Mouse (Mus musculus): ENCODE data around the gene Tmub1. TPM values are rescaled to one million over a fixed set of nuclear protein-coding genes. Genes with fewer than 3 reads are reported as not detected.

Gene Tmub1
- polyA plus RNA-seq, 1 experiment from 2014 or later: 20.3 TPM

- Histone ChIP-seq H3K36me3 (ENCODE audit: control insufficient read depth, insufficient read depth) (no peaks in the 10 kb centered on the region), H3K4me1 (ENCODE audit: control insufficient read depth, insufficient read depth, low read length) (no peaks in the 10 kb centered on the region; the same call in 1 of the 2 replicates), H3K27me3 (ENCODE audit: control insufficient read depth, insufficient read depth, low read length) (no peaks in the 10 kb centered on the region), H3K27ac (ENCODE audit: low read length) (no peak overlapping the region), H3K4me3 (ENCODE audit: low read length) (no peak overlapping the region), H3K9ac (ENCODE audit: low read length) (no peak overlapping the region), H3K4me2 (ENCODE audit: low read depth, low read length) (no peak overlapping the region), H3K9me3 (replicated peaks; ENCODE audit: control insufficient read depth, low read length) (no peaks in the 10 kb centered on the region)
- 56% methylated on average over 12 of the region's 12 CpGs for WGBS
- ATAC-seq (replicated peaks; ENCODE audit: extremely low read depth, insufficient read depth, low FRiP score): no peak
These were observed 19.1 kb upstream of the Tmub1 start for GRCm38 (mm10) chr5:24466762-24467161.

GRCm38 (mm10) chr5:24455613-24456012, 8.0 kb upstream of the Tmub1 start:
- ATAC-seq (replicated peaks; ENCODE audit: extremely low read depth, insufficient read depth, low FRiP score): no peak
- Histone ChIP-seq H3K4me3 (ENCODE audit: low read length) (no peak overlapping the region), H3K27me3 (ENCODE audit: control insufficient read depth, insufficient read depth, low read length) (no peaks in the 10 kb centered on the region), H3K9me3 (replicated peaks; ENCODE audit: control insufficient read depth, low read length) (no peaks in the 10 kb centered on the region), H3K4me2 (ENCODE audit: low read depth, low read length) (no peak overlapping the region), H3K4me1 (ENCODE audit: control insufficient read depth, insufficient read depth, low read length) (peaks cover 32% of the 10 kb centered on the region), H3K36me3 (ENCODE audit: control insufficient read depth, insufficient read depth) (no peaks in the 10 kb centered on the region; the same call in 1 of the 2 replicates), H3K27ac (ENCODE audit: low read length) (peak overlapping the region; percentile 71), H3K9ac (ENCODE audit: low read length) (0 out of 2 replicates have a peak overlapping the region, but pooled peaks have one; percentile 0)
- WGBS: 67% methylated on average over 7 of the region's 7 CpGs

DNA sequence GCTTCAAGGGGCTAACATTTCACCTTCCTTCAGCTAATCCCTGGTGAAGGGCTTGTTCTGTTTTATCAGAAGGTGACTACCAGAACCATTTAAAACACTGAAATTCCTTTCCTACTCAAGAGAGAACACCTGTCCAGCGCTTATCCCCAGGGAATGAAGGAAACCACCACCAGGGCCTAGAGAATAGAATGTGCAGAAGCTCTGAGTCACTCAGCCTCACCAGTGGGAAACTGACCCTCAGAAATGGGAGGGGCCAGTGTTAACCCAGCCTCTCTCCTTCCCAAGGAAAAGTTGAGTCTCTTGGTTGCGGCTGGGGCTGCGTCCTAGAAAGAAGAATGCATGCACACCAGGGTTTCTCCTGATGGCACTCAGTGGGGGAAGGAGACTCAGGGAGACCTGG, 7.4 kb upstream of the Tmub1 start:
- no peak overlapping the region for H3K4me3 ChIP-seq (ENCODE audit: low read length)
- no peak for ATAC-seq (replicated peaks; ENCODE audit: extremely low read depth, insufficient read depth, low FRiP score)

DNA sequence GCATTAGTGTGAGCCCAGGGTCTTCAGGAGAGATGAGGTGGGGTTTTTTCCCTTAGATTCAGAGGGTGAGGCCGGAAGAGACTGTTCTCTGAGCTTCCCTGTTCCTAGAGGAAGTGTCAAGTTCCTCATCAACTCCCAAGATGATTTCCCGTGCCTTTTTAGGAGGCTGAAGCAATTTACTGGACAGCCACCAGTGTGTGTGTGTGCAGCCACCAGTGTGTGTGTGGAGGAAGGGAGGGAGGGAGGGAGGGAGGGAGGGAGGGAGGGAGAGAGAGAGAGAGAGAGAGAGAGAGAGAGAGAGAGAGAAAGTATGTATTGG, 6.3 kb upstream of the Tmub1 start:
- peak overlapping the region; percentile 97 for H3K4me2 ChIP-seq (ENCODE audit: low read depth, low read length)
- ATAC-seq (replicated peaks; ENCODE audit: extremely low read depth, insufficient read depth, low FRiP score): no peak
- peaks cover 32% of the 10 kb centered on the region for H3K4me1 ChIP-seq (ENCODE audit: control insufficient read depth, insufficient read depth, low read length)
- no peaks in the 10 kb centered on the region; the same call in 1 of the 2 replicates for H3K36me3 ChIP-seq (ENCODE audit: control insufficient read depth, insufficient read depth)
- peak overlapping the region; percentile 95 for H3K4me3 ChIP-seq (ENCODE audit: low read length)
- peak overlapping the region; percentile 93 for H3K27ac ChIP-seq (ENCODE audit: low read length)
- WGBS: 27% methylated on average over 2 of the region's 2 CpGs
- H3K9me3 ChIP-seq (replicated peaks; ENCODE audit: control insufficient read depth, low read length): no peaks in the 10 kb centered on the region
- no peaks in the 10 kb centered on the region for H3K27me3 ChIP-seq (ENCODE audit: control insufficient read depth, insufficient read depth, low read length)
- peak overlapping the region; percentile 97; the same call in 1 of the 2 replicates for H3K9ac ChIP-seq (ENCODE audit: low read length)

More for the DNA sequence above, 7.4 kb upstream of the Tmub1 start:
- H3K4me2 ChIP-seq (ENCODE audit: low read depth, low read length): peak overlapping the region; percentile 25; the same call in 1 of the 2 replicates
- peaks cover 32% of the 10 kb centered on the region for H3K4me1 ChIP-seq (ENCODE audit: control insufficient read depth, insufficient read depth, low read length)
- 63% methylated on average over 3 of the region's 3 CpGs for WGBS
- H3K9me3 ChIP-seq (replicated peaks; ENCODE audit: control insufficient read depth, low read length): no peaks in the 10 kb centered on the region
- H3K36me3 ChIP-seq (ENCODE audit: control insufficient read depth, insufficient read depth): no peaks in the 10 kb centered on the region; the same call in 1 of the 2 replicates
- no peaks in the 10 kb centered on the region for H3K27me3 ChIP-seq (ENCODE audit: control insufficient read depth, insufficient read depth, low read length)
- peak overlapping the region; percentile 71 for H3K27ac ChIP-seq (ENCODE audit: low read length)
- peak overlapping the region; percentile 21; the same call in 1 of the 2 replicates for H3K9ac ChIP-seq (ENCODE audit: low read length)

DNA sequence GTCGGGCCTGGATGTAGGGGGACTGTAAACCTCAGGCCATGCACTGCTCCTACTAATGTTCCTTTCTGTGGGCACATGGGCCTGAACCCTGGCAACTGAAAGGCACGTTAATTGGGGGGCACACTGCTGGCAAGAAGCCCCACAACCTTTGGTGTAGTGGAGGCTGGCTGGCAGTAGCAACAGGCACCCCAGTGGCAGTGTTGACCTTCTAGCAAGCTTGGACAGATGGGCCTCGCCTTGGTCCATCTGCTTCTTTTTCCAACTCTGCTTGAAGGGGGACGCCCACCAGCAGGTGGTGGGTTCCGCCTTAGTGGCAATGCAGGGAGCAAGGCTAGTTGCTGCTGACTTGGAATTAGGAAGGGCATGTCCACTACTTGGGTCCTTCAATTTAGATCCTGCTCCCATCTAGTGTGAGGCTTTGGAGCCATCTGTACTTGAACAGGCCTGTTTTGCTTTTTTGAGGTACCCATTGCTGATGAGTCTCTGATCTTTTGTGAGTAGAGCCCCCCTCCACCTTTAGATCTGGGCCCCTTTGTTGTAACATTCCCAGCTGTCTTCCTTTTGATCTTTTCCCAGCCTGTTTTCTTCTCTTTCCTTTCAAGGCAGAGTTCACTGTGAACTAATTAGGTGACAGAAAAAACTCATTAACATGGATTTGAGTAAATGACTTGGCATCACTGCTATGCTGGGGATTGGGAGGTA, 5.8 kb upstream of the Tmub1 start:
- peak overlapping the region; percentile 97 for H3K9ac ChIP-seq (ENCODE audit: low read length)
- no peak for ATAC-seq (replicated peaks; ENCODE audit: extremely low read depth, insufficient read depth, low FRiP score)
- H3K27me3 ChIP-seq (ENCODE audit: control insufficient read depth, insufficient read depth, low read length): no peaks in the 10 kb centered on the region
- peak overlapping the region; percentile 95 for H3K4me3 ChIP-seq (ENCODE audit: low read length)
- H3K9me3 ChIP-seq (replicated peaks; ENCODE audit: control insufficient read depth, low read length): no peaks in the 10 kb centered on the region
- WGBS: 19% methylated on average over 5 of the region's 5 CpGs
- peak overlapping the region; percentile 93 for H3K27ac ChIP-seq (ENCODE audit: low read length)
- H3K36me3 ChIP-seq (ENCODE audit: control insufficient read depth, insufficient read depth): no peaks in the 10 kb centered on the region; the same call in 1 of the 2 replicates
- peaks cover 32% of the 10 kb centered on the region for H3K4me1 ChIP-seq (ENCODE audit: control insufficient read depth, insufficient read depth, low read length)
- H3K4me2 ChIP-seq (ENCODE audit: low read depth, low read length): peak overlapping the region; percentile 97

DNA sequence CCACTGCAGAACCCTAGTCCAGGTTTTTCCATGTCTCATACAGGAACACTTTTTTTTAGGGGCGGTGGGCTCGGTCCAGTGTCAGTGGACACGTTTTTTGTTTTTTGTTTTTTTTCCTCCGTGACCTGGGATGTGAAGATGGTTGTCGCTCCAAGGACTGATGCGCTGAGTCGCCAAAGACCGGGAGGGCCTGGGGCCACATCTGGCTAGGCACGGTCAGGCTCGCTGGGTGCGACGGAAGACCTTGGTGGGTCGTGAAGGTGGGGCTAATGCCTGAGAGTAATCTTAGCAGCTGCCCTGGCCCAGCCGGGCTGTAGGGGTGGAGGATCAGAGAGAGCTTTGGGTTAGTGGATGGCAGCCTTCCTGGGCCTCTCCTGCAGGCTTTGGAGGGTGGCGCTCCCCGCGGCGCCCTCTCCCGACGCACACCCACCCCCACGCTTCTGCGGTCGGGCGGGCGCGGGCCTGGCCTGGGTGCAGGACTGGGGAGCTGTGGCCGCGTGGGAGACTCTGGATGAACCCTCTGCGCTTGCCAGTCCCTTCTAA, 5.1 kb upstream of the Tmub1 start:
- H3K36me3 ChIP-seq (ENCODE audit: control insufficient read depth, insufficient read depth): no peaks in the 10 kb centered on the region; the same call in 1 of the 2 replicates
- peak overlapping the region; percentile 97 for H3K9ac ChIP-seq (ENCODE audit: low read length)
- H3K4me2 ChIP-seq (ENCODE audit: low read depth, low read length): peak overlapping the region; percentile 97
- ATAC-seq (replicated peaks; ENCODE audit: extremely low read depth, insufficient read depth, low FRiP score): no peak
- H3K4me3 ChIP-seq (ENCODE audit: low read length): peak overlapping the region; percentile 95
- peak overlapping the region; percentile 93 for H3K27ac ChIP-seq (ENCODE audit: low read length)
- no peaks in the 10 kb centered on the region for H3K9me3 ChIP-seq (replicated peaks; ENCODE audit: control insufficient read depth, low read length)
- no peaks in the 10 kb centered on the region for H3K27me3 ChIP-seq (ENCODE audit: control insufficient read depth, insufficient read depth, low read length)
- peaks cover 36% of the 10 kb centered on the region for H3K4me1 ChIP-seq (ENCODE audit: control insufficient read depth, insufficient read depth, low read length)
- 1% methylated on average over 29 of the region's 29 CpGs for WGBS

DNA sequence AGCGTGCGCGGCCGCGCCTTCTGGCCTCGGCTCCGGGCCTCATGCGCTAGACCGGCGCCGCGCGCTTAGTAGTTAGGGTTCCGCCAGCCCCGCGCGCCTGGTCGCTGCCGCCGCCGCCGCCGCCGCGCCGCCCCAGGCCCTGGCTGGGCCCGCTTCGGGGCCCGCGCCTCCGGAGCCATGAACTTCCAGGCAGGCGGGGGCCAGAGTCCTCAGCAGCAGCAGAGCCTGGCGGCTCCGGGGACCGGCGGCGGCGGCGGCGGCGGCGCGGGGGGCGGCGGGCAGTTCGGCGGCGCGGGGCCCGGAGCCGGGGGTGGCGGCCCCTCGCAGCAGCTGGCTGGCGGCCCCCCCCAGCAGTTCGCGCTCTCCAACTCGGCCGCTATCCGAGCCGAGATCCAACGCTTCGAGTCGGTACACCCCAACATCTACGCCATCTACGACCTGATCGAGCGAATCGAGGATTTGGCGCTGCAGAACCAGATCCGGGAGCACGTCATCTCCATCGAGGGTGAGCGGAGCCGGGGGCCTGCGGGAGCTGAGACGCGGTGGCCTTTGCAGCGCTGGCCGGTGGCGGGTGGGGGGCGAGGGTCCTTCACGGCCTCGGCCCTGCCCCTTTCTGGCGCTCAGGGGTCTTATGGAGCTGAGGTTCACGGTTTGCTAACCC, 4.5 kb upstream of the Tmub1 start, which contains the start of gene Agap3:
Gene Agap3, plus strand, starts transcription at position 148 of the 661 bp plus-strand sequence.
- H3K27ac ChIP-seq (ENCODE audit: low read length): peak within 1 kb of the TSS; percentile 93
- H3K27me3 ChIP-seq (ENCODE audit: control insufficient read depth, insufficient read depth, low read length): no peaks in the 10 kb centered on the region
- H3K36me3 ChIP-seq (ENCODE audit: control insufficient read depth, insufficient read depth): no peaks in the 10 kb centered on the region; the same call in 1 of the 2 replicates
- peak within 1 kb of the TSS; percentile 97 for H3K9ac ChIP-seq (ENCODE audit: low read length)
- peaks cover 41% of the 10 kb centered on the region for H3K4me1 ChIP-seq (ENCODE audit: control insufficient read depth, insufficient read depth, low read length)
- H3K4me2 ChIP-seq (ENCODE audit: low read depth, low read length): peak within 1 kb of the TSS; percentile 97
- 0% methylated on average over 63 of the region's 85 CpGs for WGBS
- peak within 1 kb of the TSS; percentile 95 for H3K4me3 ChIP-seq (ENCODE audit: low read length)
- ATAC-seq (replicated peaks; ENCODE audit: extremely low read depth, insufficient read depth, low FRiP score): peak; percentile 31
- no peaks in the 10 kb centered on the region for H3K9me3 ChIP-seq (replicated peaks; ENCODE audit: control insufficient read depth, low read length)

DNA sequence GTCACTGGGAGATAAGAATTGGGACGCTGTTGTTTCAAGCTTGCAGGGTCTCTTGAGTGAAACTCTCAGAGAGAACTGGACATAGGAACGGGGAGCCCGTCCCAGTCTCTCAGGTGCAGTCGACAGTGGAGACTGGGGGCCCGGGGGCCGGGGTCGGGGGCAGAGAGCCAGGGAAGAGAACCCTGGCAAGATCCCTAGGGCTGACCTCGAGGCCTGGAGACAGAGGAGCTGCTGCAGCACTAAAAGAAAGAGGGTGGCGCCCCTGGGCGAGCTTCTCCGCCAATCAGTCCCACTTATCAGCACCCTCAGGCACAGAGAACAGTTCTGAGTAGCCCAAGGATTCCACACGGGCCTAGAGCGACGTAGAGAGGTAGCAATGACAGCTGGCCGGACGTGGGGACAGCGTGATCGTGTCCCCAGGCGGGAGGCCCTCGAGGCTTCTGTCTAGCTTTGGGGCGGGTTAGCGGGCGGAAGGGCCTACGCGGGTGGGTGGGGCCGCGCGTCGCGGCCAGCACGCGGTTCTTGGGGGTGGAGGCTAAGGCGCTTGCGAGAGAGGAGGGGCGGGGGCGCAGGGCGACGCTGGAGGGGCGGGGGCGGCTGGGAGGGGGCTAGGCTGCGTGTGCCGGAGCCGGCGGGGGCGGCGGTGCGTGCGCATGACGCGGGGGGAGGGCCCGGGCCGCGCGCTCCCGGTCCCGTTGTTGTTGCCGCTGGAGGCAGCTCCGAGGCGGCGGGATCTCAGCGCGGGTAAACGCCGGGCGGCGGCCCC, 3.8 kb upstream of the Tmub1 start:
- Histone ChIP-seq H3K27ac (ENCODE audit: low read length) (peak overlapping the region; percentile 93), H3K9ac (ENCODE audit: low read length) (peak overlapping the region; percentile 97), H3K27me3 (ENCODE audit: control insufficient read depth, insufficient read depth, low read length) (no peaks in the 10 kb centered on the region), H3K4me1 (ENCODE audit: control insufficient read depth, insufficient read depth, low read length) (peaks cover 41% of the 10 kb centered on the region), H3K4me2 (ENCODE audit: low read depth, low read length) (peak overlapping the region; percentile 97), H3K9me3 (replicated peaks; ENCODE audit: control insufficient read depth, low read length) (no peaks in the 10 kb centered on the region), H3K4me3 (ENCODE audit: low read length) (peak overlapping the region; percentile 95), H3K36me3 (ENCODE audit: control insufficient read depth, insufficient read depth) (no peaks in the 10 kb centered on the region)
- 2% methylated on average over 63 of the region's 66 CpGs for WGBS
- ATAC-seq (replicated peaks; ENCODE audit: extremely low read depth, insufficient read depth, low FRiP score): peak; percentile 82

All from heart, embryonic 16.5 days (tissue).